Mouse (Mus musculus) neural tube, embryonic 12.5 days (tissue): ENCODE data around the gene 2310057M21Rik. TPM values are rescaled to one million over a fixed set of nuclear protein-coding genes. Genes with fewer than 3 reads are reported as not detected.
"Not testable (repeated sequence)": the region's sequence is repeated elsewhere in the genome, so short reads cannot be mapped to it uniquely, and the experiment has no call there.

ENCODE experiments used
- ATAC-seq: fragments of 200-750 bp; cut with Nextera tagmentation; 2 replicates; pipeline ENCODE4 v1.8.0; 2017; ENCODE audit warnings: low read depth, mild to moderate bottlenecking, moderate TSS enrichment, moderate library complexity; ENCODE audit not compliant: low FRiP score
- H3K27ac ChIP-seq: fragments of 300-500 bp; sonication (generic); 2 replicates; pipeline ENCODE4 v1.5.1; 2016
- H3K27me3 ChIP-seq: fragments of 300-500 bp; sonication (generic); replicated peaks from 2 replicates; pipeline ENCODE4 v1.6.1; 2016; ENCODE audit warnings: mild to moderate bottlenecking
- H3K36me3 ChIP-seq: fragments of 300-500 bp; sonication (generic); 2 replicates; pipeline ENCODE4 v1.6.1; 2016; ENCODE audit warnings: mild to moderate bottlenecking
- H3K4me1 ChIP-seq: fragments of 300-500 bp; sonication (generic); 2 replicates; pipeline ENCODE4 v1.6.1; 2016
- H3K4me2 ChIP-seq: fragments of 300-500 bp; sonication (generic); replicated peaks from 2 replicates; pipeline ENCODE4 v1.6.1; 2016; ENCODE audit warnings: mild to moderate bottlenecking
- H3K4me3 ChIP-seq: fragments of 300-500 bp; sonication (generic); 2 replicates; pipeline ENCODE4 v1.5.1; 2016
- H3K9ac ChIP-seq: fragments of 300-500 bp; sonication (generic); 2 replicates; pipeline ENCODE4 v1.6.1; 2016; ENCODE audit warnings: mild to moderate bottlenecking
- H3K9me3 ChIP-seq: fragments of 300-500 bp; sonication (generic); 2 replicates; pipeline ENCODE4 v1.6.1; 2016; ENCODE audit warnings: mild to moderate bottlenecking
- WGBS: fragments of 180-500 bp; shearing (Covaris S2); methylation state at CpG from one replicate; pipeline ENCODE4 v1.1.7; 2016; 5-methylcytosine and 5-hydroxymethylcytosine counted together
- polyA plus RNA-seq: library from polyadenylated mRNA; unstranded; fragments of >200 nt; fragmentation: Nextera tagmentation; extraction: Ambion mirVana; gene quantifications from 2 replicates; pipeline ENCODE4 v1.2.1, GENCODE M21; 2016

The 2310057M21Rik gene
- polyA plus RNA-seq, result 19.8 and 25.3 TPM in 2 replicates

GRCm38 (mm10) chr7:131362615-131363300 lies at the start of gene 2310057M21Rik:
TSS of gene 2310057M21Rik (minus strand) at chr7:131362759.
- peak within 1 kb of the TSS; percentile 82 for H3K4me3 ChIP-seq
- H3K9ac ChIP-seq, result peak within 1 kb of the TSS; percentile 87
- peak; percentile 98 for ATAC-seq
- under 1% methylated on average over 55 of the region's 55 CpGs for WGBS
- peak within 1 kb of the TSS; percentile 88 for H3K4me2 ChIP-seq
- no peaks in the 10 kb centered on the region for H3K27me3 ChIP-seq
- no peaks in the 10 kb centered on the region for H3K9me3 ChIP-seq
- peaks cover 14% of the 10 kb centered on the region for H3K36me3 ChIP-seq
- H3K27ac ChIP-seq, result peak within 1 kb of the TSS; percentile 74
- peaks cover 15% of the 10 kb centered on the region for H3K4me1 ChIP-seq

- Histone ChIP-seq H3K36me3 (no peaks in the 10 kb centered on the region), H3K27ac (no peak overlapping the region), H3K9ac (no peak overlapping the region), H3K27me3 (no peaks in the 10 kb centered on the region), H3K4me3 (no peak overlapping the region), H3K4me1 (peaks cover 20% of the 10 kb centered on the region), H3K4me2 (peak overlapping the region; percentile 80; the same call in 1 of the 2 replicates), H3K9me3 (no peaks in the 10 kb centered on the region)
- ATAC-seq, result no peak
- WGBS, result 46% methylated on average over 2 of the region's 2 CpGs
Observed at GRCm38 (mm10) chr7:131411941-131412270, 49.3 kb upstream of the 2310057M21Rik start.

GRCm38 (mm10) chr7:131411221-131411940 lies 48.8 kb upstream of the 2310057M21Rik start:
- Histone ChIP-seq H3K36me3 (no peaks in the 10 kb centered on the region), H3K9ac (peak overlapping the region; percentile 89), H3K4me1 (peaks cover 20% of the 10 kb centered on the region), H3K27me3 (no peaks in the 10 kb centered on the region), H3K4me2 (peak overlapping the region; percentile 80), H3K27ac (no peak overlapping the region), H3K9me3 (no peaks in the 10 kb centered on the region), H3K4me3 (peak overlapping the region; percentile 94)
- 29% methylated on average over 10 of the region's 10 CpGs for WGBS
- no peak for ATAC-seq

GRCm38 (mm10) chr7:131410416-131411058 lies 48.0 kb upstream of the 2310057M21Rik start, which contains the start of the genes Ikzf5 and Acadsb:
TSS of gene Ikzf5 (minus strand) at chr7:131410521.
TSS of gene Acadsb (plus strand) at chr7:131410601.
- Histone ChIP-seq H3K4me2 (peak within 1 kb of the TSS; percentile 80), H3K4me1 (peaks cover 20% of the 10 kb centered on the region), H3K9me3 (no peaks in the 10 kb centered on the region), H3K27ac (peak within 1 kb of the TSS; percentile 51), H3K4me3 (peak within 1 kb of the TSS; percentile 94), H3K36me3 (no peaks in the 10 kb centered on the region), H3K9ac (peak within 1 kb of the TSS; percentile 89), H3K27me3 (no peaks in the 10 kb centered on the region)
- peak; percentile 97 for ATAC-seq
- WGBS, result under 1% methylated on average over 42 of the region's 42 CpGs

GRCm38 (mm10) chr7:131409988-131410385 lies 47.4 kb upstream of the 2310057M21Rik start:
- Histone ChIP-seq H3K27me3 (no peaks in the 10 kb centered on the region), H3K9ac (peak overlapping the region; percentile 89), H3K4me2 (peak overlapping the region; percentile 80), H3K4me3 (peak overlapping the region; percentile 94), H3K27ac (peak overlapping the region; percentile 33; the same call in 1 of the 2 replicates), H3K4me1 (peaks cover 20% of the 10 kb centered on the region), H3K36me3 (no peaks in the 10 kb centered on the region), H3K9me3 (no peaks in the 10 kb centered on the region)
- under 1% methylated on average over 38 of the region's 38 CpGs for WGBS
- peak; percentile 66 for ATAC-seq

GRCm38 (mm10) chr7:131409321-131409987 lies 46.9 kb upstream of the 2310057M21Rik start:
- ATAC-seq, result peak; percentile 22; the same call in 1 of the 2 replicates
- H3K4me1 ChIP-seq, result peaks cover 20% of the 10 kb centered on the region
- no peaks in the 10 kb centered on the region for H3K36me3 ChIP-seq
- H3K27me3 ChIP-seq, result no peaks in the 10 kb centered on the region
- WGBS, result 5% methylated on average over 16 of the region's 16 CpGs
- peak overlapping the region; percentile 89 for H3K9ac ChIP-seq
- peak overlapping the region; percentile 80 for H3K4me2 ChIP-seq
- peak overlapping the region; percentile 94 for H3K4me3 ChIP-seq
- no peaks in the 10 kb centered on the region for H3K9me3 ChIP-seq
- H3K27ac ChIP-seq, result no peak overlapping the region

GRCm38 (mm10) chr7:131391761-131392160 lies 29.2 kb upstream of the 2310057M21Rik start:
- H3K9me3 ChIP-seq, H3K4me1 ChIP-seq, H3K4me2 ChIP-seq, ATAC-seq, H3K27me3 ChIP-seq, H3K27ac ChIP-seq, H3K4me3 ChIP-seq, H3K9ac ChIP-seq: not testable (repeated sequence)
- H3K36me3 ChIP-seq, result peaks cover 30% of the 10 kb centered on the region
- WGBS, result 92% methylated on average over 7 of the region's 7 CpGs

- H3K4me2 ChIP-seq, result peak overlapping the region; percentile 83
- 68% methylated on average over 9 of the region's 9 CpGs for WGBS
- H3K36me3 ChIP-seq, result peaks cover 6% of the 10 kb centered on the region; the same call in 1 of the 2 replicates
- no peak for ATAC-seq
- H3K4me1 ChIP-seq, result no peaks in the 10 kb centered on the region
- peak overlapping the region; percentile 91; the same call in 1 of the 2 replicates for H3K9ac ChIP-seq
- peak overlapping the region; percentile 69 for H3K4me3 ChIP-seq
- H3K9me3 ChIP-seq, result no peaks in the 10 kb centered on the region
- H3K27me3 ChIP-seq, result no peaks in the 10 kb centered on the region
- H3K27ac ChIP-seq, result no peak overlapping the region
Observed at GRCm38 (mm10) chr7:131371880-131372651, 9.5 kb upstream of the 2310057M21Rik start.

- H3K27ac ChIP-seq, result peak overlapping the region; percentile 77; the same call in 1 of the 2 replicates
- 11% methylated on average over 9 of the region's 9 CpGs for WGBS
- H3K9ac ChIP-seq, result peak overlapping the region; percentile 91
- H3K4me2 ChIP-seq, result peak overlapping the region; percentile 83
- H3K9me3 ChIP-seq, result no peaks in the 10 kb centered on the region
- H3K4me3 ChIP-seq, result peak overlapping the region; percentile 69
- H3K4me1 ChIP-seq, result no peaks in the 10 kb centered on the region
- ATAC-seq, result no peak; the same call in 1 of the 2 replicates
- H3K27me3 ChIP-seq, result no peaks in the 10 kb centered on the region
- peaks cover 6% of the 10 kb centered on the region; the same call in 1 of the 2 replicates for H3K36me3 ChIP-seq
Observed at GRCm38 (mm10) chr7:131371470-131371860, 8.9 kb upstream of the 2310057M21Rik start.

GRCm38 (mm10) chr7:131370648-131371469 lies 8.3 kb upstream of the 2310057M21Rik start, which contains the start of gene Pstk:
TSS of gene Pstk (plus strand) at chr7:131371141.
- H3K9me3 ChIP-seq, result no peaks in the 10 kb centered on the region
- peak; percentile 96 for ATAC-seq
- H3K4me2 ChIP-seq, result peak within 1 kb of the TSS; percentile 83
- peak within 1 kb of the TSS; percentile 91 for H3K9ac ChIP-seq
- H3K36me3 ChIP-seq, result peaks cover 6% of the 10 kb centered on the region; the same call in 1 of the 2 replicates
- H3K4me1 ChIP-seq, result no peaks in the 10 kb centered on the region
- 5% methylated on average over 47 of the region's 47 CpGs for WGBS
- peak within 1 kb of the TSS; percentile 69 for H3K4me3 ChIP-seq
- H3K27ac ChIP-seq, result peak within 1 kb of the TSS; percentile 77
- no peaks in the 10 kb centered on the region for H3K27me3 ChIP-seq
